Mouse (Mus musculus): ENCODE results near the gene Eef1akmt3. TPM values are rescaled to one million over a fixed set of nuclear protein-coding genes. Genes with fewer than 3 reads are reported as not detected.

The Eef1akmt3 gene
- polyA plus RNA-seq, 1 experiment from 2014 or later, result 1.0 TPM

DNA sequence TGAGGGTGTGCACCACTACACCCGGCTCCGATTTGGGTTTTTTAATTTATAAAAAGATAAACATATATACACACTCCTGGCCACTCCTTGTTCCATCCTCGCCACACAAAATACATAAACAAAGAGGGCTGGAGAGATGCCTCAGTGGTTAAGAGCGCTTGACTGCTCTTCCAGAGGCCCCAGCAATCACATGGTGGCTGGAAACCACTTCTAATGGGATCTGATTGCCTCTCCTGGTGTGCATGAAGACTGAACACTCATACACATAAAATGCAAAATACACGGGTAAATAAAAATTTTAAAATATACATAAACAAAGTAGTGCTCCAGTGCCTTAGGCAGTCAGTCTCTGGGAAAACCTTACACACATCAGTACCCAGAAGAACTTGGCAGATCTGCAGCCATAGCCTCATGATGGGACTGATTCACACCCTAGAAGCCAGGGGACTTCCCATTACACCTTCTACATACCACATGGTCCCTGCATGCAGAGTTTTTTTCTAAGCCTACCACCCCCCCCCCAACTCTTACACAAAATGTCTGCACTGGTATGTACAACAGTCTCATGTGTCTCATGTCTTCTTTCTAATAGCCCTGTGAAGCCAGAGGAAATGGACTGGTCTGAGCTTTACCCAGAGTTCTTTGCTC lies 1.3 kb upstream of the Eef1akmt3 start:
- Histone ChIP-seq H3K4me2 (replicated peaks) (peak overlapping the region; percentile 97), H3K27me3 (peaks cover 24% of the 10 kb centered on the region), H3K9me3 (no peaks in the 10 kb centered on the region), H3K36me3 (peaks cover 34% of the 10 kb centered on the region), H3K4me3 (peak overlapping the region; percentile 79), H3K9ac (peak overlapping the region; percentile 79), H3K4me1 (peaks cover 19% of the 10 kb centered on the region), H3K27ac (peak overlapping the region; percentile 69; the same call in 1 of the 2 replicates)
- 16% methylated on average over 5 of the region's 5 CpGs for WGBS
- no peak for ATAC-seq (ENCODE audit: low FRiP score, low read depth)

DNA sequence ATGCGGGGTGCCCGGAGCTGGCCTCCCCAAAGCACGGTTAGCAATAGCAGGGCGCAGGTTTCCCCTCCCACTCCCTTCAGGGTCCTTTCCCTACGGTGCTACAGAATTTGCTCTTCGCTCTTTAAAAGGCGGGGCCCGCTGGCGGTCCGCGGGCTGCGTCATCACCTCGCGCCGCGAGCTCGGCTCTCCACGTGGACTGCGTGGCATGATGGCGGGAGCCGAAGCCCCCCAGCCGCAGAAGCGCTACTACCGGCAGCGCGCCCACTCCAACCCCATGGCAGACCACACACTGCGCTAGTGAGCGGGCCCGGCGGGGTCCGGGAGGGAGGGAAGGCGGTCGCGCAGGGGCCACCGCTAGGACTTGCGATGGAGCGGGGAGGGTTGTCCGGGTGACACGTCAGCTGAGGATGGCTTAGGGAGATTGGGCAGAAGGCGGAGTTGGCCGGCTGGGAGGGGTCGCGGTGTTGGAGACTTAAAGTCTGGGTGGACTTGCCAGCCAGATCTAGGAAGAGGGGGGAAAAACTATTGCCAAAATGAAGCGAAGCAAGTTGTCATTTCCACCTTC lies 543 bp upstream of the Eef1akmt3 start:
- Histone ChIP-seq H3K9ac (peak overlapping the region; percentile 79), H3K36me3 (peaks cover 30% of the 10 kb centered on the region), H3K4me3 (peak overlapping the region; percentile 79), H3K4me1 (peaks cover 19% of the 10 kb centered on the region), H3K4me2 (replicated peaks) (peak overlapping the region; percentile 97), H3K9me3 (no peaks in the 10 kb centered on the region), H3K27me3 (peaks cover 17% of the 10 kb centered on the region), H3K27ac (peak overlapping the region; percentile 69)
- peak; percentile 90 for ATAC-seq (ENCODE audit: low FRiP score, low read depth)
- under 1% methylated on average over 44 of the region's 44 CpGs for WGBS

DNA sequence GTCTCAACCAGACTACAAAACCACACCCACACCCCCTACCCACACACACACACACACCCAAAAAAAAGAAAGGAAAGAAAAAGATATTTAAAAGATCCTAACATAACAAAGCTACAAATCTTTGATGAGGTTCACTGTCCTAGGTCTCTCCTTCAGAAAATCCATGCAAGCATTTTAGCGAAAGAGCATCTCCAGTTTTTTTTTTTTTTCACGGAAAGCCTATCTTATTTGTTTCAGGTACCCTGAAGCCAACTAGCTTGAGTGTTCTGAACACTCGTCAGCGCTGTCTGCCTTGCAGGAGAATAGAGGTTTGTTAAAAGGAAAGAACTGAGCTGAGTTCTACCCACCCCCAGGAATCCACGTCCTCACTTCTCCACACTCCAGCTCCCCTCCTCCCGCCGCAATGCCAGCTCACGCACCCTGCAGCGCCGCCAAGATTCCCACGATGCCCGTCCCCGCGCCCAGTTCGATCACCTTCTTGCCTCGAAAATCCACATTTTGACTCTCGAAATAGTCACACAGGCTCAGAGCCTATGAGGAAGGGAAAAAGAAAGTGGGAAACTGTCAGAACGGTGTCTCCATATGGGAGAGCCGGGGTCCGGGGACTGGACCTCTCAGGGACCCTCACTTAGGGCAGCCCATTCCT lies 621 bp downstream of the Eef1akmt3 start:
- ATAC-seq (ENCODE audit: low FRiP score, low read depth), result peak; percentile 26
- peaks cover 21% of the 10 kb centered on the region for H3K36me3 ChIP-seq
- H3K4me3 ChIP-seq, result peak overlapping the region; percentile 79
- H3K27ac ChIP-seq, result peak overlapping the region; percentile 69
- H3K27me3 ChIP-seq, result peaks cover 11% of the 10 kb centered on the region
- WGBS, result 1% methylated on average over 20 of the region's 20 CpGs
- peak overlapping the region; percentile 97 for H3K4me2 ChIP-seq (replicated peaks)
- no peaks in the 10 kb centered on the region for H3K9me3 ChIP-seq
- H3K4me1 ChIP-seq, result peaks cover 19% of the 10 kb centered on the region
- peak overlapping the region; percentile 79 for H3K9ac ChIP-seq

DNA sequence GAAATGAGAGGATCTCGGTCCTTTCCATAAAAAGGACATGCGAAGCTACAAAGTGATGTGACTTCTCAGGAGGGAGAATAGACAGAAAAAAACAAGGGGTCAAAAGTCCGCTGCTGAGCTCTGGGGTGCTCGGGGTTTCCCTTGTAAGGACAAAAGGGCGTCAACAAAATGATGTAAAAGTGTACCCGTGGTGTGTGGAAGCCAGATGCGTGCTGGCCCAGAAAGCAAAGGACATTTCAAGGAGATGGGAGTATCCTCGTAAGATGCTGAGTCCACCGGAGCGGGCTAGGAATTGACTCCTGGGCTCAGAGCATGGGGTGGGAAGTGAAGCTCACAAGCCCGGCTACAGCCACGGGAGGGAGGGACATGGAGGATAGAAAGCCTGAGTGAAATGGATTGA lies 3.7 kb downstream of the Eef1akmt3 start:
- Histone ChIP-seq H3K9ac (no peak overlapping the region), H3K4me2 (replicated peaks) (no peak overlapping the region), H3K27ac (no peak overlapping the region), H3K27me3 (peaks cover 11% of the 10 kb centered on the region), H3K4me3 (no peak overlapping the region), H3K36me3 (no peaks in the 10 kb centered on the region), H3K4me1 (peaks cover 12% of the 10 kb centered on the region), H3K9me3 (no peaks in the 10 kb centered on the region)
- WGBS, result 77% methylated on average over 12 of the region's 12 CpGs
- no peak for ATAC-seq (ENCODE audit: low FRiP score, low read depth)

DNA sequence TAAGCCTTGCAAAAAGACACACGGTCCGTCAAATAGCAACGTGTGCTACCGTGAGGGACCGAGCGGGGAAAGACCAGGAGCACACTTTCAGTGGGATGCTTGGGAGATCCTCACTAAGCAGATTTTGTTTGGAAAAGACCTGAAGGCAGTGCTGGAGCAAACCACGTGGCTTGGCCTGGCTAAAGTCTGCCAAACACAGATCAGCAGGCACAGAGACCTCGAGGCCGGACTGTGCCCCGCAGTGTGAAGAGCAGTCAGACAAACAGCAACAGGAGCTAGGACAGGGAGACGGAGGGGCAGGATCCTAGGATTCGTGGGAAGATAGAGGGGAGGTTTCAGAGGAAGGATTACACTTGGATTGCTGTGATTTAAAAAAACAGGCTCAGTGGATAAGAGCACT lies 5.0 kb downstream of the Eef1akmt3 start:
- WGBS, result 82% methylated on average over 12 of the region's 12 CpGs
- Histone ChIP-seq H3K9me3 (no peaks in the 10 kb centered on the region), H3K9ac (no peak overlapping the region), H3K4me3 (no peak overlapping the region), H3K4me1 (peaks cover 7% of the 10 kb centered on the region), H3K36me3 (no peaks in the 10 kb centered on the region), H3K27ac (no peak overlapping the region), H3K27me3 (peaks cover 11% of the 10 kb centered on the region), H3K4me2 (replicated peaks) (no peak overlapping the region)
- no peak for ATAC-seq (ENCODE audit: low FRiP score, low read depth)

DNA sequence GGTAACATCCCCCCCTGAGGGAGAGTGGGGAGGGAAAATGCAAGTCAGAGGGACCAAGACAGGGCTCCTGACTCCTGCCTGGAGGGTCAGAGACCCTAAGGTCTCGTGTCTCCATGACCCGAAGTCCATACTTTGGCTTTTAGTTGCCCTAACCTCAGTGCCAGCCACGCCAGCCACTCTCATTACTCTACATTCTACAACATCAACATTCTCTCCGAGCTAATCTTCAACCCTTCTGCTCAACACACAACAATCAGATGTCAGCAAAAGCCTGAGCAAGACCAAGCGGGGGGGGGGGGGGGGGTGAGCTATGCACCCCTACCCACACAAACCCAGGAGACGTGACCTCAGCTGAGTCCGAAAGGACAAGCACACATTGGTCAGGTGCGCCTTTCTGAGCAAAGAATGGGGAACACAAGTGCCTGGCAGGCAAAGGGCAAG lies 8.0 kb downstream of the Eef1akmt3 start:
- Histone ChIP-seq H3K4me2 (replicated peaks) (no peak overlapping the region), H3K9me3 (no peaks in the 10 kb centered on the region), H3K9ac (no peak overlapping the region), H3K27me3 (no peaks in the 10 kb centered on the region), H3K4me3 (no peak overlapping the region), H3K36me3 (peaks cover 12% of the 10 kb centered on the region), H3K4me1 (peaks cover 8% of the 10 kb centered on the region), H3K27ac (no peak overlapping the region)
- no peak for ATAC-seq (ENCODE audit: low FRiP score, low read depth)
- WGBS, result 77% methylated on average over 8 of the region's 8 CpGs

DNA sequence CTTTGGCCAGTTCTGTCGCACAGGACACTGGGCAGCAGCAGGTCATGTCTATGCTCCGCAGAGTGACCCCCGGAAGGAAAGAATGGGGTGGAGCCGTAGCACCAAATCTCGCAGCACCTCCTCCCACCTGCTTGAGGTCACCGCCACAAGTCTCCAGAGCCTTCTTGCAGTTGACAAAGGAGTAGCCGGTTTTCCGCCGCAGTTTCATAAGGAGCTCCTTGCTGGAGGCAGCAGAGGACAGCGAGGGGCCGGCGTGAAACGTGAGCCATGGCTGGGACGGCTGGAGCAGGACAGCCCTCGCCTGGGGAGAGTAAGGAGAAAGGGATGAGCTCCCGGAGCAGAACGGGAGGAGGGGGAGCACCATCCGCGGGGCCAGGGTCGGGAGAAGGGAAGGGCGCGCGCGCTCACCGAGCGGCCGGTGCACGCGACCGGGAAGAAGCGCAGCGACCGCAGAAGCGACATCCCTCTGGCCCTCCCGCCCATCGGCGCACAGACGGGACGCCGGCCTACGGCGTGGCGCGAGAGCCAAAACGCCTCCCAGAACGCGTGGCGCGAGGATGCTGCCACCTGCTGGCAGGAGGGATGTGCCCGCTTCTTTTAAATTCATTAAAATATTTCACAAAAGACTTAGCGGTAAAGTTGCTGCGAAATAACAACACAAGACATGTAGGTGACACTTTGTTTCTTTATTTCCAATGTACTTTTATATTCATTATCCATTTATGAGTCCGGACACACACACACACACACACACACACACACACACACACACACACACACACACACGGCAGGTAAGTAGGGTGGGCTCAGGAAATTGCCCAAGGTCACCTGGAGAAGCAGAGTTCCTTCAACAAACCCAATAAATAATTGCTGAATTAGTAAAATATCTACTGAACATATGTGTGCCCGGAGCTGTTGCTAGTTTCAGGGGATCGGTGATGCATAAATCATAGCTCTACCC lies 10.7 kb downstream of the Eef1akmt3 start, which contains the start of gene Tsfm:
Gene Tsfm, minus strand, starts transcription at position 505 of the 961 bp plus-strand sequence.
- Histone ChIP-seq H3K27me3 (no peaks in the 10 kb centered on the region), H3K9me3 (no peaks in the 10 kb centered on the region), H3K36me3 (peaks cover 39% of the 10 kb centered on the region), H3K4me3 (peak within 1 kb of the TSS; percentile 92), H3K9ac (peak within 1 kb of the TSS; percentile 94), H3K4me1 (peaks cover 8% of the 10 kb centered on the region), H3K27ac (peak within 1 kb of the TSS; percentile 75), H3K4me2 (replicated peaks) (peak within 1 kb of the TSS; percentile 87)
- whole genome bisulfite sequencing, result 5% methylated on average over 55 of the region's 56 CpGs
- peak; percentile 80 for ATAC-seq (ENCODE audit: low FRiP score, low read depth)

DNA sequence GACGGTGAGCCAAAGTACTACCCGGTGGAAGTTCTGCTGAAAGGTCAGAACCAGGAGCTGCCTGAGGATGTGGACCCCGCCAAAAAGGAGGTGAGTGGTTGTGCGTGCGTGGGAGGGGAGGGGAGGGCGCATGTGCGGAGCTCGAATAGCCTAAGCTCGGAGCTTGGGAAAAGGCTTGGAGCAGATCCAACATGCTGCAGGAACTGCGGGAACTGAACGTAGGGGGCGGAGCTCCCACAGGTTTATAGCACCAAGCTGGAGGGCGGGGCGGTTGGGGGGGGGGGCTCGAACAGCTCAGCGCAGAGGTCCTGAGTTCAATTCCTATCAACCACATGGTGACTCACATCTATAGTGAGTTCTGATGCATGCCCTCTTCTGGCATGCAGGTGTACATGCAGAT lies 22.9 kb downstream of the Eef1akmt3 start:
- Histone ChIP-seq H3K9ac (no peak overlapping the region), H3K4me3 (no peak overlapping the region), H3K4me2 (replicated peaks) (no peak overlapping the region), H3K27me3 (no peaks in the 10 kb centered on the region), H3K27ac (no peak overlapping the region), H3K4me1 (peaks cover 21% of the 10 kb centered on the region), H3K9me3 (no peaks in the 10 kb centered on the region), H3K36me3 (peaks cover 17% of the 10 kb centered on the region)
- ATAC-seq (ENCODE audit: low FRiP score, low read depth), result no peak
- 63% methylated on average over 16 of the region's 16 CpGs for WGBS

DNA sequence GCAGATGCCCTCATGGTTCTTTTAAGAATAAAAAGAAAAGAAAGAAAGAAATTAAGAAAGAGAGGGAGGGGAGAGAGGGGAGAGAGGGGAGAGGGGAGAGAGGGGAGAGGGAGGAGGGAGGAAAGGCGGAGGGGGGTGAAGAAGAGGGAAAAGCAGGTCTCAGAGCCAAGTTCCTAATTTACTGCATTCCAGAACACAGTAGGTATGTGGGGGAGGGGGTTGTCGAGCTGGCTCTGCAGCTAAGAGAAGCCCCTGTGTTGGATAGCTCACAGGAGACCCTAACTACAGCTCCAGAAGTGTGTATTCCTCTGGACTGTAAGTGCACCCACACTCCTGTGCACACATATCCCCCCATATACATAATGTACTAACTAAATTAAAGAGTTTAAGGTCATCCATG lies 24.2 kb downstream of the Eef1akmt3 start:
- Histone ChIP-seq H3K4me3 (no peak overlapping the region), H3K4me2 (replicated peaks) (peak overlapping the region; percentile 2; the same call in 1 of the 2 replicates), H3K27me3 (no peaks in the 10 kb centered on the region), H3K36me3 (peaks cover 5% of the 10 kb centered on the region), H3K27ac (peak overlapping the region; percentile 10; the same call in 1 of the 2 replicates), H3K9ac (no peak overlapping the region), H3K9me3 (no peaks in the 10 kb centered on the region), H3K4me1 (peaks cover 21% of the 10 kb centered on the region)
- ATAC-seq (ENCODE audit: low FRiP score, low read depth), result peak; percentile 68; the same call in 1 of the 2 replicates
- 19% methylated on average over 2 of the region's 2 CpGs for whole genome bisulfite sequencing

DNA sequence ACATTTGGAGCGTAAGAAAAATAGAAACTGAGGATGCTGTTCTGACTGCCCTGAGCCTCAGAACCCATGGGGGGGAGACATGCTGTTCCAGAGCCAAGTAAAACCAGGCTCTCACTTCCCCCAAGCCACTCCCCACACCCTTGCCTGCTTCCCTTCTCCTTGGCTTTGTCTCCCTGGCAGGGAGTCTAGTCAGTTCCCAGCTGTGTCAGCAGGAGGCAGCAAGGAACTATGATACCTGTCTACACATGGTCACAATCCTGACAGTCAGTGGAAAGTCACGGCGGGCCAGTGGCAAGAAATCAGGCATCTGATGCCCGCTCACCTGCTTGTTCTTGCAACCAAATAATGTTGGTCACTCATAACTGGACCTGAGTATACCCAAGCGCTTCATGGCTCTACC lies 24.8 kb downstream of the Eef1akmt3 start:
- Histone ChIP-seq H3K27ac (no peak overlapping the region; the same call in 1 of the 2 replicates), H3K4me1 (peaks cover 21% of the 10 kb centered on the region), H3K4me2 (replicated peaks) (peak overlapping the region; percentile 2; the same call in 1 of the 2 replicates), H3K27me3 (no peaks in the 10 kb centered on the region), H3K36me3 (no peaks in the 10 kb centered on the region), H3K9ac (no peak overlapping the region), H3K9me3 (no peaks in the 10 kb centered on the region), H3K4me3 (no peak overlapping the region)
- WGBS, result 45% methylated on average over 5 of the region's 5 CpGs
- peak; percentile 72; the same call in 1 of the 2 replicates for ATAC-seq (ENCODE audit: low FRiP score, low read depth)

DNA sequence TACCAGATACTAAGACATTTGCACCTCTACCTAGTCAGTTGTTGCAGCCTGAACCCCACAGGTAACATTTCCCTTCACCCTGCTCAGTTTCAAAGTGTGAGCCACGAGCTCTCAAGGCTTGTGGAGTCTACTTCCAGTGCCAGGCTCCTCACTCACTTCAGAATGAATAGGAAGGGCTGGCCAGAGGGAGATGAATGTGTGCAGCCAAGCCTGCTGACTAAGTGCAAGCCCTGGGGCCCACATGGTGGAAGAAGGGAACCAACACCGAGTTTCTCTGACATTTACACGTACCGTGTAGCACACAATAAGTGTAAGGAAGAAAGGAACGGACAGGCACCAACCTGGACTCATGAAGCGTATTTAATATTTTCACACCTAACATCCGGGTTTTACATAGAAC lies 37.5 kb downstream of the Eef1akmt3 start:
- Histone ChIP-seq H3K27me3 (no peaks in the 10 kb centered on the region), H3K27ac (no peak overlapping the region), H3K36me3 (peaks cover 19% of the 10 kb centered on the region), H3K9me3 (no peaks in the 10 kb centered on the region), H3K4me1 (no peaks in the 10 kb centered on the region), H3K4me2 (replicated peaks) (no peak overlapping the region), H3K9ac (no peak overlapping the region), H3K4me3 (no peak overlapping the region)
- no peak for ATAC-seq (ENCODE audit: low FRiP score, low read depth)
- WGBS, result 89% methylated on average over 7 of the region's 7 CpGs
